8 mouse cellular contexts compared by ENCODE assay signal in genomic region chr12:34906704-34907505, GRCm38 (mm10). TPM values are rescaled to one million over a fixed set of nuclear protein-coding genes. Genes with fewer than 3 reads are reported as not detected.
DNase-seq lines count a peak whose midpoint lies in the region; ATAC-seq and TF ChIP-seq lines count a peak whose summit lies in the region.

No protein-coding gene starts in this region.

- H3K36me3 ChIP-seq in liver, postnatal 0 days (replicated peaks; ENCODE audit: insufficient read depth, low read length): no peaks in the 10 kb centered on the region

- H3K4me2 ChIP-seq in liver, postnatal 0 days (ENCODE audit: low read depth, low read length): peak overlapping the region; percentile 91

- H3K9me3 ChIP-seq in liver, postnatal 0 days (ENCODE audit: low read length): no peaks in the 10 kb centered on the region

- no peak for ATAC-seq in liver, postnatal 0 days

- under 1% methylated on average over 48 of the region's 107 CpGs for WGBS in liver, postnatal 0 days (ENCODE audit: insufficient replicate concordance)

- no peak overlapping the region for H3K27ac ChIP-seq in liver, postnatal 0 days (ENCODE audit: low read depth)

- no peak for TF ChIP-seq EP300 in liver, postnatal 0 days (IDR thresholded peaks at IDR 0.05; ENCODE audit: low read depth)

- H3K9ac ChIP-seq in liver, postnatal 0 days (replicated peaks): no peak overlapping the region

- peaks cover 26% of the 10 kb centered on the region for H3K27me3 ChIP-seq in liver, postnatal 0 days (ENCODE audit: insufficient read depth, low read length)

- TF ChIP-seq CTCF in liver, postnatal 0 days (IDR thresholded peaks at IDR 0.05; ENCODE audit: low read depth): no peak

- peak overlapping the region; percentile 57 for H3K4me3 ChIP-seq in liver, postnatal 0 days (ENCODE audit: low read depth, low read length)

- H3K4me1 ChIP-seq in liver, postnatal 0 days (ENCODE audit: insufficient read depth): peaks cover 3% of the 10 kb centered on the region; the same call in 1 of the 2 replicates

- DNase-seq in layer of hippocampus, adult 11-12 months (ENCODE audit: low spot score): peak; percentile 13
- DNase-seq in layer of hippocampus, adult 9-10 months (ENCODE audit: low spot score): no peak
- peak; percentile 62 to 69 for DNase-seq in cerebellum, postnatal 10 days
- peak; percentile 5 for DNase-seq in gastrocnemius, postnatal 25 days
- peak; percentile 33 for DNase-seq in kidney, postnatal 10 days
- peak; percentile 24 for DNase-seq in liver, postnatal 0 days
- peak; percentile 40 to 42 for DNase-seq in right cerebral cortex, adult 2 months (ENCODE audit: low spot score in 2 of 2)
- DNase-seq in natural killer cell, adult 2 months (ENCODE audit: low spot score in 2 of 2): no peak

RNA-seq across cellular contexts. Expression of gene Hdac9, which starts 10.0 kb away (rescaled TPM):
- total RNA-seq in gastrocnemius, postnatal 25 days (2021): 1 to 10 TPM; 3.8 to 4.5 TPM
- polyA plus RNA-seq in liver, postnatal 0 days (2015; fragmentation: Nextera tagmentation; extraction: Ambion mirVana): 1.3 and 1.5 TPM in 2 replicates

Comparison
In these comparisons a context has a peak if more than half of its experiments do, and no peak if none do; other contexts are left out.
1. DNase-seq: peak in layer of hippocampus, adult 11-12 months (single experiment), cerebellum, postnatal 10 days (2 of 2), gastrocnemius, postnatal 25 days (single experiment), kidney, postnatal 10 days (single experiment), liver, postnatal 0 days (single experiment) and right cerebral cortex, adult 2 months (2 of 2); none in layer of hippocampus, adult 9-10 months (single experiment) and natural killer cell, adult 2 months (0 of 2).